Mouse (Mus musculus) E14TG2a.4 (cell line): ENCODE measurements at regions not wholly inside any gene's neighbourhood (a gene's known extent, or its start where the extent isn't known, plus 50 kb on each side); places are given as distances from the start of the nearest gene placed in this dataset.

Experiments used
- H3K27me3 ChIP-seq: 2 replicates; pipeline ENCODE4 v1.6.1; 2014; ENCODE audit warnings: low read length, control low read depth; ENCODE audit not compliant: insufficient read depth
- H3K36me3 ChIP-seq: 2 replicates; pipeline ENCODE4 v1.6.1; 2014; ENCODE audit warnings: low read length, control low read depth; ENCODE audit not compliant: insufficient read depth
- H3K4me1 ChIP-seq: replicated peaks from 2 replicates; pipeline ENCODE4 v1.6.1; 2014; ENCODE audit warnings: low read depth, low read length, control low read depth
- H3K4me3 ChIP-seq: replicated peaks from 2 replicates; pipeline ENCODE4 v1.5.1; 2014; ENCODE audit warnings: mild to moderate bottlenecking, low read length
- H3K9me3 ChIP-seq: 2 replicates; pipeline ENCODE4 v1.6.1; 2014; ENCODE audit warnings: low read length, control low read depth
- CTCF ChIP-seq: conservative IDR thresholded peaks from 2 replicates; pipeline ENCODE4 v1.5.1; 2014; ENCODE audit warnings: low read length
- NANOG ChIP-seq: IDR thresholded peaks from 2 replicates; pipeline ENCODE4 v1.6.1; 2014; ENCODE audit warnings: borderline replicate concordance, low read length, mixed read lengths
- POU5F1 ChIP-seq: IDR thresholded peaks from 2 replicates; pipeline ENCODE4 v1.6.1; 2014; ENCODE audit warnings: low read length, borderline replicate concordance

GRCm38 (mm10) chr10:95124476-95124875 is 179.8 kb upstream of the Plxnc1 start:
- Histone ChIP-seq H3K9me3 (peaks cover 25% of the 10 kb centered on the region; the same call in 1 of the 2 replicates), H3K4me3 (no peak overlapping the region), H3K36me3 (no peaks in the 10 kb centered on the region), H3K27me3 (no peaks in the 10 kb centered on the region), H3K4me1 (no peaks in the 10 kb centered on the region)
- TF ChIP-seq CTCF (no peak), POU5F1 (no peak), NANOG (no peak)

GRCm38 (mm10) chr10:95120007-95120406 is 175.4 kb upstream of the Plxnc1 start:
- H3K4me1 ChIP-seq = peaks cover 35% of the 10 kb centered on the region
- H3K4me3 ChIP-seq = no peak overlapping the region
- H3K9me3 ChIP-seq = peaks cover 13% of the 10 kb centered on the region; the same call in 1 of the 2 replicates
- no peaks in the 10 kb centered on the region for H3K36me3 ChIP-seq
- no peaks in the 10 kb centered on the region for H3K27me3 ChIP-seq
- TF ChIP-seq CTCF = no peak
- no peak for TF ChIP-seq POU5F1
- no peak for TF ChIP-seq NANOG

GRCm38 (mm10) chr10:95118786-95119351 is 174.2 kb upstream of the Plxnc1 start:
- Histone ChIP-seq H3K9me3 (peaks cover 11% of the 10 kb centered on the region; the same call in 1 of the 2 replicates), H3K4me1 (peaks cover 35% of the 10 kb centered on the region), H3K4me3 (no peak overlapping the region), H3K36me3 (no peaks in the 10 kb centered on the region), H3K27me3 (no peaks in the 10 kb centered on the region)
- TF ChIP-seq NANOG (no peak), CTCF (no peak), POU5F1 (no peak)

GRCm38 (mm10) chr10:95117731-95118212 is 173.1 kb upstream of the Plxnc1 start:
- no peaks in the 10 kb centered on the region for H3K36me3 ChIP-seq
- H3K4me1 ChIP-seq = peaks cover 38% of the 10 kb centered on the region
- H3K9me3 ChIP-seq = peaks cover 8% of the 10 kb centered on the region; the same call in 1 of the 2 replicates
- no peak for TF ChIP-seq POU5F1
- TF ChIP-seq NANOG = no peak
- TF ChIP-seq CTCF = no peak
- no peak overlapping the region for H3K4me3 ChIP-seq
- H3K27me3 ChIP-seq = no peaks in the 10 kb centered on the region

- no peak for TF ChIP-seq NANOG
- H3K4me1 ChIP-seq = peaks cover 44% of the 10 kb centered on the region
These were observed 172.6 kb upstream of the Plxnc1 start for GRCm38 (mm10) chr10:95117041-95117730.

GRCm38 (mm10) chr10:95116579-95117011 is 172.0 kb upstream of the Plxnc1 start:
- 0 out of 2 replicates have a peak, but pooled peaks cover 6% of the 10 kb centered on the region for H3K27me3 ChIP-seq
- peaks cover 46% of the 10 kb centered on the region for H3K4me1 ChIP-seq
- H3K9me3 ChIP-seq = no peaks in the 10 kb centered on the region
- no peak overlapping the region for H3K4me3 ChIP-seq
- no peaks in the 10 kb centered on the region for H3K36me3 ChIP-seq
- TF ChIP-seq POU5F1 = no peak
- no peak for TF ChIP-seq NANOG
- no peak for TF ChIP-seq CTCF

More at GRCm38 (mm10) chr10:95117041-95117730, 172.6 kb upstream of the Plxnc1 start:
- 0 out of 2 replicates have a peak, but pooled peaks cover under 1% of the 10 kb centered on the region for H3K27me3 ChIP-seq
- 0 out of 2 replicates have a peak, but pooled peaks cover 2% of the 10 kb centered on the region for H3K9me3 ChIP-seq
- no peaks in the 10 kb centered on the region for H3K36me3 ChIP-seq
- H3K4me3 ChIP-seq = no peak overlapping the region

GRCm38 (mm10) chr10:95112837-95113388 is 168.3 kb upstream of the Plxnc1 start:
- Histone ChIP-seq H3K9me3 (no peaks in the 10 kb centered on the region), H3K27me3 (peaks cover 19% of the 10 kb centered on the region), H3K36me3 (no peaks in the 10 kb centered on the region), H3K4me1 (peaks cover 54% of the 10 kb centered on the region), H3K4me3 (no peak overlapping the region)
- TF ChIP-seq NANOG (peak; percentile 55; the same call in 1 of the 2 replicates), CTCF (no peak)

- H3K4me3 ChIP-seq = no peak overlapping the region
- no peaks in the 10 kb centered on the region for H3K9me3 ChIP-seq
- no peak for TF ChIP-seq POU5F1
- TF ChIP-seq CTCF = peak; percentile 82
- TF ChIP-seq NANOG = no peak
- no peaks in the 10 kb centered on the region for H3K36me3 ChIP-seq
- peaks cover 19% of the 10 kb centered on the region for H3K27me3 ChIP-seq
- peaks cover 49% of the 10 kb centered on the region for H3K4me1 ChIP-seq
These were observed 167.7 kb upstream of the Plxnc1 start for GRCm38 (mm10) chr10:95112231-95112774.
